Mouse (Mus musculus) heart, embryonic 15.5 days (tissue): ENCODE measurements at regions not wholly inside any gene's neighbourhood (a gene's known extent, or its start where the extent isn't known, plus 50 kb on each side); places are given as distances from the start of the nearest gene placed in this dataset.

Experiments used
- ATAC-seq: fragments of 200-750 bp; cut with Nextera tagmentation; replicated peaks from 2 replicates; pipeline ENCODE4 v1.8.0; 2017; ENCODE audit warnings: low read depth, moderate TSS enrichment; ENCODE audit not compliant: insufficient number of reproducible peaks, insufficient read depth, low FRiP score
- H3K27ac ChIP-seq: fragments of 300-500 bp; sonication (generic); 2 replicates; pipeline ENCODE4 v1.5.1; 2015; ENCODE audit warnings: mild to moderate bottlenecking, inconsistent platforms
- H3K27me3 ChIP-seq: fragments of 300-500 bp; sonication (generic); 2 replicates; pipeline ENCODE4 v1.6.1; 2015; ENCODE audit warnings: inconsistent platforms
- H3K36me3 ChIP-seq: fragments of 300-500 bp; sonication (generic); 2 replicates; pipeline ENCODE4 v1.6.1; 2015; ENCODE audit warnings: mild to moderate bottlenecking, inconsistent platforms
- H3K4me1 ChIP-seq: fragments of 300-500 bp; sonication (generic); replicated peaks from 2 replicates; pipeline ENCODE4 v1.6.1; 2015; ENCODE audit warnings: inconsistent platforms
- H3K4me2 ChIP-seq: fragments of 300-500 bp; sonication (generic); 2 replicates; pipeline ENCODE4 v1.6.1; 2015; ENCODE audit warnings: inconsistent platforms, mild to moderate bottlenecking, moderate library complexity
- H3K4me3 ChIP-seq: fragments of 300-500 bp; sonication (generic); 2 replicates; pipeline ENCODE4 v1.5.1; 2015; ENCODE audit warnings: mild to moderate bottlenecking, inconsistent platforms
- H3K9ac ChIP-seq: fragments of 300-500 bp; sonication (generic); 2 replicates; pipeline ENCODE4 v1.6.1; 2015; ENCODE audit warnings: mild to moderate bottlenecking, inconsistent platforms
- H3K9me3 ChIP-seq: fragments of 300-500 bp; sonication (generic); replicated peaks from 2 replicates; pipeline ENCODE4 v1.6.1; 2016; ENCODE audit warnings: inconsistent platforms
- WGBS: fragments of 180-500 bp; shearing (Covaris S2); methylation state at CpG from one replicate; pipeline ENCODE4 v1.1.7; 2015; ENCODE audit warnings: mixed read lengths; 5-methylcytosine and 5-hydroxymethylcytosine counted together

- no peak for ATAC-seq
- Histone ChIP-seq H3K36me3 (no peaks in the 10 kb centered on the region), H3K9ac (no peak overlapping the region), H3K4me1 (no peaks in the 10 kb centered on the region), H3K27me3 (no peaks in the 10 kb centered on the region), H3K27ac (no peak overlapping the region), H3K4me2 (no peak overlapping the region), H3K9me3 (no peaks in the 10 kb centered on the region), H3K4me3 (no peak overlapping the region)
- 43% methylated on average over 6 of the region's 6 CpGs for WGBS
Observed at GRCm38 (mm10) chr2:11390667-11391334, 163.1 kb downstream of the Pfkfb3 start.

GRCm38 (mm10) chr2:11387623-11388022 lies 166.3 kb downstream of the Pfkfb3 start:
- 83% methylated on average over 2 of the region's 2 CpGs for WGBS
- no peak overlapping the region for H3K27ac ChIP-seq
- no peak overlapping the region for H3K4me2 ChIP-seq
- H3K4me1 ChIP-seq = no peaks in the 10 kb centered on the region
- no peaks in the 10 kb centered on the region for H3K36me3 ChIP-seq
- no peaks in the 10 kb centered on the region for H3K27me3 ChIP-seq
- H3K9ac ChIP-seq = no peak overlapping the region
- no peak overlapping the region for H3K4me3 ChIP-seq
- no peak for ATAC-seq
- H3K9me3 ChIP-seq = no peaks in the 10 kb centered on the region

- no peak for ATAC-seq
- WGBS = 55% methylated on average over 2 of the region's 2 CpGs
- H3K9me3 ChIP-seq = no peaks in the 10 kb centered on the region
- H3K27ac ChIP-seq = no peak overlapping the region
- no peak overlapping the region for H3K4me3 ChIP-seq
- no peaks in the 10 kb centered on the region for H3K27me3 ChIP-seq
- no peak overlapping the region for H3K9ac ChIP-seq
- no peaks in the 10 kb centered on the region for H3K4me1 ChIP-seq
- no peak overlapping the region for H3K4me2 ChIP-seq
- H3K36me3 ChIP-seq = no peaks in the 10 kb centered on the region
Observed at GRCm38 (mm10) chr2:11383815-11384214, 170.1 kb downstream of the Pfkfb3 start.

- ATAC-seq = 0 out of 2 replicates have a peak, but pooled peaks have one; percentile 18
- 62% methylated on average over 2 of the region's 2 CpGs for WGBS
Observed at GRCm38 (mm10) chr2:11377213-11377612, 176.7 kb downstream of the Pfkfb3 start.

GRCm38 (mm10) chr2:11375726-11376454 lies 178.0 kb downstream of the Pfkfb3 start:
- Histone ChIP-seq H3K4me1 (0 out of 2 replicates have a peak, but pooled peaks cover 3% of the 10 kb centered on the region), H3K27ac (no peak overlapping the region), H3K9ac (no peak overlapping the region), H3K36me3 (no peaks in the 10 kb centered on the region), H3K27me3 (no peaks in the 10 kb centered on the region), H3K4me3 (no peak overlapping the region), H3K9me3 (no peaks in the 10 kb centered on the region), H3K4me2 (no peak overlapping the region)
- 67% methylated on average over 10 of the region's 10 CpGs for WGBS
- no peak for ATAC-seq

More at GRCm38 (mm10) chr2:11377213-11377612, 176.7 kb downstream of the Pfkfb3 start:
- H3K27ac ChIP-seq = no peak overlapping the region; the same call in 1 of the 2 replicates
- H3K4me2 ChIP-seq = no peak overlapping the region
- no peak overlapping the region for H3K9ac ChIP-seq
- no peaks in the 10 kb centered on the region for H3K36me3 ChIP-seq
- H3K27me3 ChIP-seq = no peaks in the 10 kb centered on the region
- H3K4me3 ChIP-seq = no peak overlapping the region
- no peaks in the 10 kb centered on the region for H3K9me3 ChIP-seq
- 0 out of 2 replicates have a peak, but pooled peaks cover 3% of the 10 kb centered on the region for H3K4me1 ChIP-seq

GRCm38 (mm10) chr2:11375092-11375491 lies 178.8 kb downstream of the Pfkfb3 start:
- Histone ChIP-seq H3K36me3 (no peaks in the 10 kb centered on the region), H3K4me2 (no peak overlapping the region), H3K4me3 (no peak overlapping the region), H3K9me3 (no peaks in the 10 kb centered on the region), H3K9ac (no peak overlapping the region), H3K27ac (no peak overlapping the region), H3K27me3 (no peaks in the 10 kb centered on the region), H3K4me1 (0 out of 2 replicates have a peak, but pooled peaks cover 3% of the 10 kb centered on the region)
- ATAC-seq = no peak
- WGBS = 58% methylated on average over 6 of the region's 6 CpGs

- H3K27ac ChIP-seq = no peak overlapping the region
- H3K4me2 ChIP-seq = no peak overlapping the region
- H3K4me3 ChIP-seq = no peak overlapping the region
- no peaks in the 10 kb centered on the region for H3K36me3 ChIP-seq
- H3K9me3 ChIP-seq = no peaks in the 10 kb centered on the region
- ATAC-seq = no peak
- no peaks in the 10 kb centered on the region for H3K27me3 ChIP-seq
- H3K4me1 ChIP-seq = no peaks in the 10 kb centered on the region
- no peak overlapping the region for H3K9ac ChIP-seq
Observed at GRCm38 (mm10) chr2:11370273-11370672, 183.6 kb downstream of the Pfkfb3 start.

- Histone ChIP-seq H3K9ac (no peak overlapping the region), H3K4me2 (no peak overlapping the region), H3K4me3 (no peak overlapping the region), H3K36me3 (no peaks in the 10 kb centered on the region), H3K27me3 (no peaks in the 10 kb centered on the region), H3K9me3 (no peaks in the 10 kb centered on the region), H3K27ac (no peak overlapping the region), H3K4me1 (no peaks in the 10 kb centered on the region)
- no peak for ATAC-seq
- 52% methylated on average over 2 of the region's 2 CpGs for WGBS
Observed at GRCm38 (mm10) chr2:11367319-11367718, 186.6 kb downstream of the Pfkfb3 start.

- ATAC-seq = no peak
- Histone ChIP-seq H3K4me1 (no peaks in the 10 kb centered on the region), H3K9me3 (no peaks in the 10 kb centered on the region), H3K4me3 (no peak overlapping the region), H3K9ac (no peak overlapping the region), H3K4me2 (no peak overlapping the region), H3K27ac (no peak overlapping the region), H3K36me3 (no peaks in the 10 kb centered on the region), H3K27me3 (no peaks in the 10 kb centered on the region)
- WGBS = 76% methylated on average over 3 of the region's 3 CpGs
Observed at GRCm38 (mm10) chr2:11365815-11366214, 188.1 kb downstream of the Pfkfb3 start.

- Histone ChIP-seq H3K27ac (no peak overlapping the region), H3K4me1 (no peaks in the 10 kb centered on the region), H3K9me3 (no peaks in the 10 kb centered on the region), H3K27me3 (no peaks in the 10 kb centered on the region), H3K4me2 (no peak overlapping the region), H3K36me3 (no peaks in the 10 kb centered on the region), H3K9ac (no peak overlapping the region), H3K4me3 (no peak overlapping the region)
- WGBS = 66% methylated on average over 4 of the region's 4 CpGs
- 0 out of 2 replicates have a peak, but pooled peaks have one; percentile 27 for ATAC-seq
Observed at GRCm38 (mm10) chr2:11365371-11365770, 188.5 kb downstream of the Pfkfb3 start.

GRCm38 (mm10) chr2:11364111-11364510 lies 189.8 kb downstream of the Pfkfb3 start:
- no peak for ATAC-seq
- Histone ChIP-seq H3K4me1 (no peaks in the 10 kb centered on the region), H3K4me2 (no peak overlapping the region), H3K9ac (no peak overlapping the region), H3K4me3 (no peak overlapping the region), H3K36me3 (no peaks in the 10 kb centered on the region), H3K27ac (no peak overlapping the region), H3K27me3 (no peaks in the 10 kb centered on the region), H3K9me3 (no peaks in the 10 kb centered on the region)
- WGBS = 73% methylated on average over 2 of the region's 2 CpGs

- Histone ChIP-seq H3K27me3 (no peaks in the 10 kb centered on the region), H3K27ac (no peak overlapping the region), H3K4me2 (no peak overlapping the region), H3K9me3 (no peaks in the 10 kb centered on the region), H3K9ac (no peak overlapping the region), H3K4me1 (no peaks in the 10 kb centered on the region), H3K36me3 (no peaks in the 10 kb centered on the region), H3K4me3 (no peak overlapping the region)
- WGBS = 82% methylated on average over 5 of the region's 5 CpGs
- no peak for ATAC-seq
Observed at GRCm38 (mm10) chr2:11363061-11363464, 190.8 kb downstream of the Pfkfb3 start.
